Mouse (Mus musculus): ENCODE data around the gene Rest. TPM values are rescaled to one million over a fixed set of nuclear protein-coding genes. Genes with fewer than 3 reads are reported as not detected.
A peak's percentile ranks its signal among the peaks of the same experiment; 100 is the strongest.

The Rest gene
- total RNA-seq, 4 experiments from 2014 or later, result 3.9 to 4.9 (median 4.2) TPM

- peak; percentile 8 to 28 for DNase-seq (ENCODE audit: low spot score in 2 of 2)
Observed at GRCm38 (mm10) chr5:77265671-77266065, 377 bp downstream of the Rest start.

- peak in 1 of 2 experiments; percentile 15 for DNase-seq (ENCODE audit: low spot score in 2 of 2)
Observed at GRCm38 (mm10) chr5:77266066-77266885, 985 bp downstream of the Rest start.

- no peak for DNase-seq (ENCODE audit: low spot score in 2 of 2)
Observed at GRCm38 (mm10) chr5:77266886-77267401, 1.7 kb downstream of the Rest start.

- DNase-seq (ENCODE audit: low spot score in 2 of 2), result no peak
Observed at GRCm38 (mm10) chr5:77267441-77267840, 2.1 kb downstream of the Rest start.

- DNase-seq (ENCODE audit: low spot score in 2 of 2), result no peak
Observed at GRCm38 (mm10) chr5:77267957-77268624, 2.8 kb downstream of the Rest start.

- DNase-seq (ENCODE audit: low spot score in 2 of 2), result no peak
Observed at GRCm38 (mm10) chr5:77269399-77269798, 4.1 kb downstream of the Rest start.

- no peak for DNase-seq (ENCODE audit: low spot score in 2 of 2)
Observed at GRCm38 (mm10) chr5:77273151-77273550, 7.9 kb downstream of the Rest start.

GRCm38 (mm10) chr5:77275950-77276349 lies 10.7 kb downstream of the Rest start:
- no peak for DNase-seq (ENCODE audit: low spot score in 2 of 2)

- DNase-seq (ENCODE audit: low spot score in 2 of 2), result no peak
Observed at GRCm38 (mm10) chr5:77277204-77277603, 11.9 kb downstream of the Rest start.

GRCm38 (mm10) chr5:77281518-77282174 lies 16.4 kb downstream of the Rest start:
- DNase-seq (ENCODE audit: low spot score in 2 of 2), result no peak

GRCm38 (mm10) chr5:77282242-77282641 lies 17.0 kb downstream of the Rest start:
- no peak for DNase-seq (ENCODE audit: low spot score in 2 of 2)

- no peak for DNase-seq (ENCODE audit: low spot score in 2 of 2)
Observed at GRCm38 (mm10) chr5:77285685-77286084, 20.4 kb downstream of the Rest start.

- DNase-seq (ENCODE audit: low spot score in 2 of 2), result no peak
Observed at GRCm38 (mm10) chr5:77286904-77287303, 21.6 kb downstream of the Rest start.

- DNase-seq (ENCODE audit: low spot score in 2 of 2), result no peak
Observed at GRCm38 (mm10) chr5:77287901-77288300, 22.6 kb downstream of the Rest start.

GRCm38 (mm10) chr5:77289686-77290085 lies 24.4 kb downstream of the Rest start:
- DNase-seq (ENCODE audit: low spot score in 2 of 2), result no peak

GRCm38 (mm10) chr5:77290606-77291005 lies 25.3 kb downstream of the Rest start:
- no peak for DNase-seq (ENCODE audit: low spot score in 2 of 2)

GRCm38 (mm10) chr5:77292803-77293522 lies 27.7 kb downstream of the Rest start:
- DNase-seq (ENCODE audit: low spot score in 2 of 2), result no peak

- no peak for DNase-seq (ENCODE audit: low spot score in 2 of 2)
Observed at GRCm38 (mm10) chr5:77299486-77299885, 34.2 kb downstream of the Rest start.

- DNase-seq (ENCODE audit: low spot score in 2 of 2), result no peak
Observed at GRCm38 (mm10) chr5:77301296-77301903, 36.1 kb downstream of the Rest start.

- no peak for DNase-seq (ENCODE audit: low spot score in 2 of 2)
Observed at GRCm38 (mm10) chr5:77307821-77308553, 42.7 kb downstream of the Rest start.

Data from left cerebral cortex, adult 8-10 months (tissue).